Mouse (Mus musculus) ES-Bruce4 (cell line): ENCODE measurements around the gene Myt1l. TPM values are rescaled to one million over a fixed set of nuclear protein-coding genes. Genes with fewer than 3 reads are reported as not detected.

Experiments
- H3K27ac ChIP-seq: 2 replicates; pipeline ENCODE4 v1.5.1; 2012; ENCODE audit warnings: low read length, inconsistent platforms; ENCODE audit not compliant: insufficient read depth
- H3K27me3 ChIP-seq: 2 replicates; pipeline ENCODE4 v1.6.1; 2012; ENCODE audit warnings: mild to moderate bottlenecking, low read length, inconsistent platforms; ENCODE audit not compliant: control insufficient read depth, poor library complexity, insufficient read depth, severe bottlenecking
- H3K36me3 ChIP-seq: 2 replicates; pipeline ENCODE4 v1.6.1; 2012; ENCODE audit warnings: inconsistent platforms, mild to moderate bottlenecking, low read length, moderate library complexity; ENCODE audit not compliant: control insufficient read depth, poor library complexity, insufficient read depth, severe bottlenecking
- H3K4me1 ChIP-seq: one replicate; pipeline ENCODE4 v1.8.1; 2011; ENCODE audit warnings: low read length; ENCODE audit not compliant: control insufficient read depth, insufficient read depth
- H3K4me3 ChIP-seq: 2 replicates; pipeline ENCODE4 v1.5.1; 2011; ENCODE audit warnings: low read depth, mild to moderate bottlenecking, low read length
- H3K9ac ChIP-seq: 2 replicates; pipeline ENCODE4 v1.6.1; 2012; ENCODE audit warnings: low read depth, mild to moderate bottlenecking, inconsistent platforms; ENCODE audit not compliant: poor library complexity, severe bottlenecking
- H3K9me3 ChIP-seq: replicated peaks from 2 replicates; pipeline ENCODE4 v1.6.1; 2012; ENCODE audit warnings: mild to moderate bottlenecking, low read length, inconsistent platforms; ENCODE audit not compliant: control insufficient read depth, poor library complexity, insufficient read depth, severe bottlenecking
- CTCF ChIP-seq: IDR thresholded peaks from one replicate; pipeline ENCODE4 v1.8.1; 2011; ENCODE audit warnings: low read depth, low read length
- EP300 ChIP-seq: IDR thresholded peaks from 2 replicates; pipeline ENCODE4 v1.6.1; 2011; ENCODE audit warnings: low read depth, low read length; ENCODE audit not compliant: insufficient read depth
- POLR2A ChIP-seq: IDR thresholded peaks from one replicate; pipeline ENCODE4 v1.8.1; 2011; ENCODE audit warnings: low read length; ENCODE audit not compliant: insufficient read depth
- polyA plus RNA-seq: library from polyadenylated mRNA; stranded (reverse); fragments of >200 nt; gene quantifications from 2 replicates; pipeline ENCODE4 v1.2.4, GENCODE M21; 2011; ENCODE audit warnings: low read depth; ENCODE audit not compliant: missing spikeins, insufficient read depth, insufficient read length

Gene Myt1l
- polyA plus RNA-seq, 1 experiment = not detected

DNA sequence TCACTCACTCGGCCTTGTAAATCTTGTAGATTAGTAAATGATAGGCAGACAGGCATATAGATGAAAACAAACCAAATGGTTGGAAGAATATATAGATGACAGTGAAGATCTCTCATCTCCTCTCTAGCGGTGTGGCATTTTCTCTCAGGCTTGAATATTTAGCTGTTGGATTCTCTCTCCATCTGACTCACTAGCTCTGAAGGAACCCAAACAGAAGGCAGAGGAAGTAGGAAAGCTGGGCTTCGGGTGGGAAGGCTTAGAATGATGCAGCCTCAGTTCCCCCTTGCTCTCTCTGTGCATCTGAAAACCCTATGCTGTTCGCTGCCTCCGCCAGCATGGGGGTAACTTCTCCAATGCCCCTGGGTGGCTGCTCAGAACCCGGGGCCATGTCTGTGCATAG, 78.0 kb downstream of the Myt1l start:
- Histone ChIP-seq H3K27ac (no peak overlapping the region), H3K36me3 (no peaks in the 10 kb centered on the region), H3K9ac (no peak overlapping the region), H3K27me3 (no peaks in the 10 kb centered on the region), H3K9me3 (no peaks in the 10 kb centered on the region), H3K4me3 (no peak overlapping the region), H3K4me1 (no peaks in the 10 kb centered on the region)
- TF ChIP-seq CTCF (no peak), POLR2A (no peak), EP300 (no peak)

DNA sequence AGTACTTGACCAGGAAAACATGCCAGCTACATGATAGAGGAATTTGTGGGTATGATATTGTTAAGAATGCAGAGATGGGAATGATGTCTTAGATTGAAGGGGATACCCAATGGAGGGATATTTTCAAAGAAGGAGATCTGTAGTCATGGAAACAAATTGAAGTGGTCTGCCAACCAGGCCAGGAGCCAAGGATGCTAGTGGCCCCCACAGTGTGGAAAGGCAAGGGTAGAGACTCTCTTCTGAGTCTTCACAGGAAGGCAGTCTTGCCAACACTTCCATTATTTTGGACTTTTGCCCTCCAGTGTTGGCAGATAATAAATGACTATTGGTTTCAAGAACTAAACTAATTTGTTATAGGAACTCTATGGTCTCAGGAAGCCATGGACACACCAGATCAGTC, 89.6 kb downstream of the Myt1l start:
- H3K9me3 ChIP-seq = no peaks in the 10 kb centered on the region
- no peaks in the 10 kb centered on the region for H3K4me1 ChIP-seq
- H3K9ac ChIP-seq = no peak overlapping the region
- H3K27me3 ChIP-seq = no peaks in the 10 kb centered on the region
- no peak overlapping the region for H3K4me3 ChIP-seq
- no peaks in the 10 kb centered on the region for H3K36me3 ChIP-seq
- no peak overlapping the region for H3K27ac ChIP-seq
- TF ChIP-seq EP300 (no peak), POLR2A (no peak), CTCF (no peak)

DNA sequence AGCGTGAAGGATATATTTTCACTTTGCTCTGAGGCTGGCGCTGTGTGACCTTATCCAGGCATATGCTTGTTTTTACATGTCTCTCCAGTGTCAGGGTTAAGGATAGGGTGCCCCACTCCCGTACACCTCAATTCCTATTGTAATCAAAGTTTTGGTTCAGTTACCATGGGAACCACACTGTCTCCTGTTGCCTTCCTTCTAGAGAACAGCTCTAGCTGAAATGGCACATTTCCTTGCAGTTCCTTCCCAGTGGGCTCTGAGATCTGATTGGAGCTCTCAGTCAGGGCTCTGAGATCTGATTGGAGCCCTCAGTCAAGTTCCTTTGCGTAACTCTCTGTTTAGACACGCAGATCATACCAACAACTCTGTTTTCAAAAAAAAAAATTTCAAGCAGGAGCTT, 93.3 kb downstream of the Myt1l start:
- TF ChIP-seq POLR2A = no peak
- Histone ChIP-seq H3K27me3 (no peaks in the 10 kb centered on the region), H3K9ac (no peak overlapping the region), H3K4me1 (no peaks in the 10 kb centered on the region), H3K27ac (no peak overlapping the region), H3K36me3 (no peaks in the 10 kb centered on the region), H3K4me3 (no peak overlapping the region), H3K9me3 (no peaks in the 10 kb centered on the region)

DNA sequence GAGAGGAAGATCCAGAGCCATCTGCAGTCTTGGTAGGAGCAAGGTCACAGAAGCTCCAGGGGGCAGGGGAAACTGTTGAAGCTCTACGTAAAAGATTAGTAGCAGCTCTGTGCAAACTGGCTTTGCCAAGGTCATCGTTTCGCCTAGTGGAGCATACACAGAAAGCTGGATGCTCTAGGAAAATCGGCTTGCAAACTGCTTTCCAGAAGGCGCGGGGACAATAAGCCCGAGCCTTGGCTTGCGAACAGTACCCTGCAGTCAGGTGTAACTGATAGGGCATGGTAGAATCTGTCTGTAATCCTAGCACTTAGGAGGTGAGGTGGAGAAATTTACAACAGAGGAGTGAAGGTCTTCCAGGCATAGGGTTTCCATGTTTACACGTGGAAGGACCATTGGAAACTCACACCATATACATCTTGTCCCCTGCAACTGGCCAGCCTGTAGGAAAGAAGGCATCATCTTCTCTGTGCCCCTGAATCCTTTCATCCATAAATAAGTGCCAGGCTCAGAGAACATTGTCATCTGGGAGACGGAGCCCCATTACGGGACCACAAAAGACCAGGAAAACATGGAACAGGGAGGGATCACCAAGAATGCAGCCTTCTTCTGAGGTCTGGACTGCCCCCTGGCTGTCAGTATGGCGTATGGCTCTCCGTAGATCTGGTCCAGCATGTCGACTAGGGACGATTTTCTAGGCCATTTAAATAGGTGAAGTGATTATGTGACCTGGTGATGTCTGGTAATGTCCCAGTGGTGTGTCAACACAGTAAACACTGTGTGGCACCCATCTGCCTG, 100.0 kb downstream of the Myt1l start:
- H3K4me3 ChIP-seq = no peak overlapping the region
- no peak overlapping the region for H3K9ac ChIP-seq

DNA sequence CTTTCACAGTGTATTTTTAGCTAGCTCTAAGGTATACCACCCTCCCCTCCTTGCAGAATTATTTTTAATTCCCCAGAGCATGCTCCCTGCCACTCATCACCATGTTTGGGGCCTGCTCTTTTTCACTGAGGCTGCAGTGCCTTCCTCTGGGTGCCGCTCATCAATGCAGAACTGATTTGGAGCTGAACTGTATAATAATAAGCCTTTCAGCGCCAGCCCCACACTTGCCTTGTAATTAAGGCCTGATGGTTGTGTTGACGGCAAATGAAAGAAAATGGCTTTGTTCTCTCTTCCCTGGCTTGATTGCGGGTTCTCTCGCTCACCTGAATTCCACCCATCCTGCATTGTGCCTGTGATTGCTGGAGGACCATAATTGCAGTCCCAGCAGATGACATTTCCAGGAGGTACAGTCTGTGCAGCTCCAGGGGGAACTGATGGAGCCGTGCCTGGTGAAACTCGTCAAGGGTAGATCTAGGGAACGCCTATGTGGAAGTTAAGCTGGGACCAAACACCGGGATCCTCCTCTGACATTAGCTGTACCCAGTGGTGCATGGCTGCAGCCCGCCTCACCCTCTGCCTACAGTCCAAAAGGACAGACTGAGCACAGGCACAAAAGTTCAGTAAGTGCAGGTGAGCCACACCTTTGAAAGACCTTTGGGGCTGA, 101.8 kb downstream of the Myt1l start:
- H3K4me1 ChIP-seq = no peaks in the 10 kb centered on the region
- no peak overlapping the region for H3K9ac ChIP-seq
- no peaks in the 10 kb centered on the region for H3K9me3 ChIP-seq
- no peaks in the 10 kb centered on the region for H3K27me3 ChIP-seq
- TF ChIP-seq POLR2A (no peak), EP300 (no peak), CTCF (no peak)
- H3K4me3 ChIP-seq = no peak overlapping the region
- H3K36me3 ChIP-seq = no peaks in the 10 kb centered on the region
- no peak overlapping the region for H3K27ac ChIP-seq

More for the DNA sequence above, 100.0 kb downstream of the Myt1l start:
- TF ChIP-seq CTCF (peak; percentile 72), POLR2A (no peak)
- no peaks in the 10 kb centered on the region for H3K9me3 ChIP-seq
- no peaks in the 10 kb centered on the region for H3K4me1 ChIP-seq
- no peaks in the 10 kb centered on the region for H3K36me3 ChIP-seq
- H3K27ac ChIP-seq = no peak overlapping the region
- H3K27me3 ChIP-seq = no peaks in the 10 kb centered on the region

DNA sequence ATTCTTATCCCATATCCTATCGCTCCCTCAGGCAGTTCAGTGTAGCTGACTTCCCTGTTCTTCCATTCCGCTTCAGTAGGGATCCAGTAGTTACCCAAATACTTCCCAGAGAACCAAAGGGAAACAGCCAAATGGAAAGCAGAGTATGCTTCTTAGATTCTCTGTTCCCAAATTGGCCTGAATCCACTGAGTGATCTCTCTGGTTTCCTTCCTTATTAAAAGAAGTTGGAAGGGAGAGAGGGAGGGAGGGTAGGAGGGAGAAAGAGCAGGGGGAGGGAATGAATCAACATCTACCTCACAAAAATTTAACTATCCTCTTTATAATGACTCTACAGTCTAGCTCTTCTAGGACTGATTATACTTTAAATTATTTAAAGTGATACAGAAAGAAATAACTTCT, 106.3 kb downstream of the Myt1l start:
- H3K9me3 ChIP-seq = no peaks in the 10 kb centered on the region
- H3K9ac ChIP-seq = no peak overlapping the region
- H3K36me3 ChIP-seq = no peaks in the 10 kb centered on the region
- TF ChIP-seq CTCF = no peak
- no peak overlapping the region for H3K4me3 ChIP-seq
- no peaks in the 10 kb centered on the region for H3K4me1 ChIP-seq
- H3K27me3 ChIP-seq = no peaks in the 10 kb centered on the region
- H3K27ac ChIP-seq = no peak overlapping the region
